Mouse (Mus musculus) embryonic facial prominence, embryonic 10.5 days (tissue): Measurements from ENCODE around the gene Rhbdd1. TPM values are rescaled to one million over a fixed set of nuclear protein-coding genes. Genes with fewer than 3 reads are reported as not detected.

Source experiments
- DNase-seq: peaks from one replicate; pipeline ENCODE4 v3.0.0-alpha.2; 2017; ENCODE audit warnings: low spot score
- H3K27ac ChIP-seq: fragments of 300-500 bp; sonication (generic); replicated peaks from 2 replicates; pipeline ENCODE4 v1.5.1; 2016; ENCODE audit warnings: mild to moderate bottlenecking
- H3K27me3 ChIP-seq: fragments of 300-500 bp; sonication (generic); replicated peaks from 2 replicates; pipeline ENCODE4 v1.6.1; 2016; ENCODE audit warnings: low read depth, mild to moderate bottlenecking; ENCODE audit not compliant: poor library complexity, severe bottlenecking
- H3K36me3 ChIP-seq: fragments of 300-500 bp; sonication (generic); replicated peaks from 2 replicates; pipeline ENCODE4 v1.6.1; 2016; ENCODE audit warnings: mild to moderate bottlenecking, moderate library complexity
- H3K4me1 ChIP-seq: fragments of 300-500 bp; sonication (generic); 2 replicates; pipeline ENCODE4 v1.6.1; 2016
- H3K4me3 ChIP-seq: fragments of 300-500 bp; sonication (generic); 2 replicates; pipeline ENCODE4 v1.5.1; 2016; ENCODE audit warnings: mild to moderate bottlenecking, moderate library complexity
- H3K9me3 ChIP-seq: fragments of 300-500 bp; sonication (generic); 2 replicates; pipeline ENCODE4 v1.6.1; 2016; ENCODE audit warnings: mild to moderate bottlenecking
- WGBS: fragments of 180-500 bp; shearing (Covaris S2); methylation state at CpG from one replicate; pipeline ENCODE4 v1.1.7; 2016; 5-methylcytosine and 5-hydroxymethylcytosine counted together
- polyA plus RNA-seq: library from polyadenylated mRNA; unstranded; fragments of >200 nt; fragmentation: Nextera tagmentation; extraction: Ambion mirVana; gene quantifications from 2 replicates; pipeline ENCODE4 v1.2.1, GENCODE M21; 2016

The Rhbdd1 gene
- polyA plus RNA-seq, 1 experiment from 2014 or later: 10.1 TPM

GRCm38 (mm10) chr1:82461041-82461440 lies 144.8 kb downstream of the Rhbdd1 start:
- no peaks in the 10 kb centered on the region for H3K9me3 ChIP-seq
- H3K4me1 ChIP-seq: peaks cover 11% of the 10 kb centered on the region
- no peaks in the 10 kb centered on the region for H3K36me3 ChIP-seq
- no peak overlapping the region for H3K4me3 ChIP-seq
- no peak overlapping the region for H3K27ac ChIP-seq
- WGBS: 66% methylated on average over 4 of the region's 4 CpGs
- DNase-seq: no peak
- H3K27me3 ChIP-seq: no peaks in the 10 kb centered on the region

GRCm38 (mm10) chr1:82465321-82465853 lies 149.1 kb downstream of the Rhbdd1 start:
- no peak for DNase-seq
- H3K4me3 ChIP-seq: no peak overlapping the region
- no peak overlapping the region for H3K27ac ChIP-seq
- H3K9me3 ChIP-seq: no peaks in the 10 kb centered on the region
- H3K27me3 ChIP-seq: no peaks in the 10 kb centered on the region
- H3K36me3 ChIP-seq: no peaks in the 10 kb centered on the region
- 59% methylated on average over 6 of the region's 6 CpGs for WGBS
- peaks cover 11% of the 10 kb centered on the region for H3K4me1 ChIP-seq

- Histone ChIP-seq H3K4me1 (peaks cover 14% of the 10 kb centered on the region), H3K4me3 (no peak overlapping the region), H3K36me3 (no peaks in the 10 kb centered on the region), H3K27ac (no peak overlapping the region), H3K9me3 (no peaks in the 10 kb centered on the region), H3K27me3 (no peaks in the 10 kb centered on the region)
- WGBS: 87% methylated on average over 6 of the region's 6 CpGs
- DNase-seq: no peak
Measured at GRCm38 (mm10) chr1:82468872-82469271, 152.6 kb downstream of the Rhbdd1 start.

- no peak for DNase-seq
- no peaks in the 10 kb centered on the region for H3K9me3 ChIP-seq
- no peaks in the 10 kb centered on the region for H3K36me3 ChIP-seq
- no peaks in the 10 kb centered on the region for H3K27me3 ChIP-seq
- H3K4me3 ChIP-seq: no peak overlapping the region
- H3K27ac ChIP-seq: no peak overlapping the region
- H3K4me1 ChIP-seq: peaks cover 21% of the 10 kb centered on the region
- 89% methylated on average over 10 of the region's 10 CpGs for WGBS
Measured at GRCm38 (mm10) chr1:82470516-82471225, 154.4 kb downstream of the Rhbdd1 start.

GRCm38 (mm10) chr1:82473467-82473866 lies 157.2 kb downstream of the Rhbdd1 start:
- DNase-seq: no peak
- no peaks in the 10 kb centered on the region for H3K27me3 ChIP-seq
- H3K9me3 ChIP-seq: no peaks in the 10 kb centered on the region
- no peak overlapping the region for H3K4me3 ChIP-seq
- no peaks in the 10 kb centered on the region for H3K36me3 ChIP-seq
- 0 out of 2 replicates have a peak overlapping the region, but pooled peaks have one; percentile 2 for H3K27ac ChIP-seq
- H3K4me1 ChIP-seq: peaks cover 34% of the 10 kb centered on the region

GRCm38 (mm10) chr1:82474461-82474961 lies 158.3 kb downstream of the Rhbdd1 start:
- WGBS: 29% methylated on average over 4 of the region's 4 CpGs
- H3K27me3 ChIP-seq: no peaks in the 10 kb centered on the region
- no peaks in the 10 kb centered on the region for H3K36me3 ChIP-seq
- no peak overlapping the region for H3K4me3 ChIP-seq
- no peaks in the 10 kb centered on the region for H3K9me3 ChIP-seq
- no peak for DNase-seq
- H3K27ac ChIP-seq: no peak overlapping the region
- peaks cover 34% of the 10 kb centered on the region for H3K4me1 ChIP-seq

GRCm38 (mm10) chr1:82475254-82475653 lies 159.0 kb downstream of the Rhbdd1 start:
- Histone ChIP-seq H3K27me3 (no peaks in the 10 kb centered on the region), H3K4me1 (peaks cover 34% of the 10 kb centered on the region), H3K36me3 (no peaks in the 10 kb centered on the region), H3K9me3 (no peaks in the 10 kb centered on the region), H3K27ac (no peak overlapping the region), H3K4me3 (no peak overlapping the region)
- DNase-seq: no peak
- WGBS: 66% methylated on average over 5 of the region's 5 CpGs

- Histone ChIP-seq H3K36me3 (no peaks in the 10 kb centered on the region), H3K27ac (no peak overlapping the region), H3K9me3 (no peaks in the 10 kb centered on the region), H3K4me1 (peaks cover 34% of the 10 kb centered on the region), H3K27me3 (no peaks in the 10 kb centered on the region), H3K4me3 (no peak overlapping the region)
- 73% methylated on average over 4 of the region's 4 CpGs for WGBS
- DNase-seq: no peak
Measured at GRCm38 (mm10) chr1:82475821-82476220, 159.6 kb downstream of the Rhbdd1 start.

GRCm38 (mm10) chr1:82476256-82476655 lies 160.0 kb downstream of the Rhbdd1 start:
- peak; percentile 51 for DNase-seq
- no peaks in the 10 kb centered on the region for H3K27me3 ChIP-seq
- H3K27ac ChIP-seq: no peak overlapping the region
- no peaks in the 10 kb centered on the region for H3K9me3 ChIP-seq
- H3K36me3 ChIP-seq: no peaks in the 10 kb centered on the region
- peaks cover 34% of the 10 kb centered on the region for H3K4me1 ChIP-seq
- WGBS: 40% methylated on average over 11 of the region's 11 CpGs
- H3K4me3 ChIP-seq: no peak overlapping the region

GRCm38 (mm10) chr1:82476746-82477145 lies 160.5 kb downstream of the Rhbdd1 start:
- Histone ChIP-seq H3K27me3 (no peaks in the 10 kb centered on the region), H3K27ac (peak overlapping the region; percentile 27; the same call in 1 of the 2 replicates), H3K36me3 (no peaks in the 10 kb centered on the region), H3K9me3 (no peaks in the 10 kb centered on the region), H3K4me1 (peaks cover 34% of the 10 kb centered on the region), H3K4me3 (no peak overlapping the region)
- WGBS: 7% methylated on average over 9 of the region's 9 CpGs
- DNase-seq: peak; percentile 71

- no peak overlapping the region for H3K27ac ChIP-seq
- no peaks in the 10 kb centered on the region for H3K27me3 ChIP-seq
- no peaks in the 10 kb centered on the region for H3K36me3 ChIP-seq
- peaks cover 20% of the 10 kb centered on the region for H3K4me1 ChIP-seq
- no peaks in the 10 kb centered on the region for H3K9me3 ChIP-seq
- DNase-seq: no peak
- H3K4me3 ChIP-seq: no peak overlapping the region
- 90% methylated on average over 12 of the region's 12 CpGs for WGBS
Measured at GRCm38 (mm10) chr1:82479696-82480487, 163.6 kb downstream of the Rhbdd1 start.

- Histone ChIP-seq H3K4me3 (no peak overlapping the region), H3K27ac (no peak overlapping the region), H3K27me3 (no peaks in the 10 kb centered on the region), H3K36me3 (no peaks in the 10 kb centered on the region), H3K9me3 (no peaks in the 10 kb centered on the region), H3K4me1 (no peaks in the 10 kb centered on the region)
- DNase-seq: no peak
- WGBS: 85% methylated on average over 7 of the region's 7 CpGs
Measured at GRCm38 (mm10) chr1:82482371-82482770, 166.1 kb downstream of the Rhbdd1 start.
